Mouse (Mus musculus): ENCODE results near the gene Slc7a10. TPM values are rescaled to one million over a fixed set of nuclear protein-coding genes. Genes with fewer than 3 reads are reported as not detected.
A peak's percentile ranks its signal among the peaks of the same experiment; 100 is the strongest.

Slc7a10 gene
- total RNA-seq, 2 experiments from 2014 or later: 55.3 to 55.5 TPM

GRCm38 (mm10) chr7:35171867-35172382 is 14.3 kb upstream of the Slc7a10 start:
- peak; percentile 84 to 89 for DNase-seq (ENCODE audit: low spot score in 2 of 2)

- no peak for DNase-seq (ENCODE audit: low spot score in 2 of 2)
These were observed 13.7 kb upstream of the Slc7a10 start for GRCm38 (mm10) chr7:35172519-35172918.

- no peak for DNase-seq (ENCODE audit: low spot score in 2 of 2)
These were observed 10.7 kb upstream of the Slc7a10 start for GRCm38 (mm10) chr7:35175533-35175932.

- no peak for DNase-seq (ENCODE audit: low spot score in 2 of 2)
These were observed 9.5 kb upstream of the Slc7a10 start for GRCm38 (mm10) chr7:35176412-35177381.

- peak; percentile 62 to 70 for DNase-seq (ENCODE audit: low spot score in 2 of 2)
These were observed 1.1 kb upstream of the Slc7a10 start for GRCm38 (mm10) chr7:35184833-35185724.

GRCm38 (mm10) chr7:35189699-35190098 is 3.5 kb downstream of the Slc7a10 start:
- DNase-seq (ENCODE audit: low spot score in 2 of 2): no peak

- DNase-seq (ENCODE audit: low spot score in 2 of 2): no peak
These were observed 5.1 kb downstream of the Slc7a10 start for GRCm38 (mm10) chr7:35191276-35191675.

GRCm38 (mm10) chr7:35197022-35197421 is 10.8 kb downstream of the Slc7a10 start:
- DNase-seq (ENCODE audit: low spot score in 2 of 2): no peak

GRCm38 (mm10) chr7:35198981-35199754 is 13.0 kb downstream of the Slc7a10 start:
- no peak for DNase-seq (ENCODE audit: low spot score in 2 of 2)

GRCm38 (mm10) chr7:35199755-35200154 is 13.6 kb downstream of the Slc7a10 start:
- no peak for DNase-seq (ENCODE audit: low spot score in 2 of 2)

GRCm38 (mm10) chr7:35211791-35212190 is 25.6 kb downstream of the Slc7a10 start:
- DNase-seq (ENCODE audit: low spot score in 2 of 2): no peak

GRCm38 (mm10) chr7:35214442-35215222 is 28.4 kb downstream of the Slc7a10 start:
- peak in 1 of 2 experiments; percentile 50 for DNase-seq (ENCODE audit: low spot score in 2 of 2)

GRCm38 (mm10) chr7:35215225-35215624 is 29.0 kb downstream of the Slc7a10 start, which contains the start of gene Lrp3:
Gene Lrp3 (minus strand): TSS chr7:35215498.
- DNase-seq (ENCODE audit: low spot score in 2 of 2): peak; percentile 66 to 78

GRCm38 (mm10) chr7:35215731-35216130 is 29.5 kb downstream of the Slc7a10 start:
- no peak for DNase-seq (ENCODE audit: low spot score in 2 of 2)

- DNase-seq (ENCODE audit: low spot score in 2 of 2): no peak
These were observed 34.6 kb downstream of the Slc7a10 start for GRCm38 (mm10) chr7:35220694-35221365.

GRCm38 (mm10) chr7:35230333-35230732 is 44.1 kb downstream of the Slc7a10 start:
- no peak for DNase-seq (ENCODE audit: low spot score in 2 of 2)

GRCm38 (mm10) chr7:35232796-35233455 is 46.7 kb downstream of the Slc7a10 start:
- no peak for DNase-seq (ENCODE audit: low spot score in 2 of 2)

- DNase-seq (ENCODE audit: low spot score in 2 of 2): peak in 1 of 2 experiments; percentile 24
These were observed 47.7 kb downstream of the Slc7a10 start for GRCm38 (mm10) chr7:35233861-35234260.

All from layer of hippocampus, postnatal 10 days (tissue).